Mouse (Mus musculus) intestine, embryonic 14.5 days (tissue): ENCODE results near the gene Prph. TPM values are rescaled to one million over a fixed set of nuclear protein-coding genes. Genes with fewer than 3 reads are reported as not detected.

Source experiments
- microRNA-seq: library from miRNA; unstranded; fragments of <30 nt; microRNA quantifications from one replicate; pipeline ENCODE4, GENCODE M21; 2016
- polyA plus RNA-seq: library from polyadenylated mRNA; unstranded; fragments of >200 nt; fragmentation: Nextera tagmentation; extraction: Ambion mirVana; gene quantifications from 2 replicates; pipeline ENCODE4 v1.2.1, GENCODE M21; 2014

Gene Prph
- polyA plus RNA-seq, 1 experiment from 2014 or later, result 56.3 TPM

Small RNAs within 50 kb of the gene (microRNA-seq; reads per million reads assigned to microRNA genes)
- 1.4 reads per million, percentile 16 among the genes with 10 or more reads in this experiment for gene Mir6960

Other genes starting within 250 kb of the Prph start
- gene Ddn, start 245.7 kb upstream of the Prph start, polyA plus RNA-seq, result not detected in 2 replicates
- gene Prkag1, start 223.7 kb upstream of the Prph start, polyA plus RNA-seq, result 77.0 and 77.3 TPM in 2 replicates
- gene Kmt2d, start 184.0 kb upstream of the Prph start, polyA plus RNA-seq, result 16.2 and 17.5 TPM in 2 replicates
- 9.5 and 11.4 TPM in 2 replicates for gene Rhebl1, start 160.6 kb upstream of the Prph start, polyA plus RNA-seq
- gene Dhh, start 156.6 kb upstream of the Prph start, polyA plus RNA-seq, result 0.62 and 1.0 TPM in 2 replicates
- gene Lmbr1l, start 136.9 kb upstream of the Prph start, polyA plus RNA-seq, result 4.1 and 5.5 TPM in 2 replicates
- gene Tuba1b, start 120.6 kb upstream of the Prph start, polyA plus RNA-seq, result 1,667 and 1,776 TPM in 2 replicates
- not detected in 2 replicates for gene Gm49450, start 101.6 kb upstream of the Prph start, polyA plus RNA-seq
- gene Tuba1a, start 101.5 kb upstream of the Prph start, polyA plus RNA-seq, result 1,282 and 1,437 TPM in 2 replicates
- gene Tuba1c, start 25.3 kb upstream of the Prph start, polyA plus RNA-seq, result 269 and 276 TPM in 2 replicates
- 25.4 and 27.7 TPM in 2 replicates for gene Troap, start 19.4 kb downstream of the Prph start, polyA plus RNA-seq
- gene C1ql4, start 32.6 kb downstream of the Prph start, polyA plus RNA-seq, result 0.16 TPM in 1 of 2 replicates, not detected in the other
- 16.3 and 20.2 TPM in 2 replicates for gene Dnajc22, start 38.0 kb downstream of the Prph start, polyA plus RNA-seq
- 38.4 and 41.4 TPM in 2 replicates for gene Spats2, start 70.7 kb downstream of the Prph start, polyA plus RNA-seq
- gene Kcnh3, start 169.7 kb downstream of the Prph start, polyA plus RNA-seq, result 0.39 and 0.51 TPM in 2 replicates
- gene Mcrs1, start 196.8 kb downstream of the Prph start, polyA plus RNA-seq, result 146 and 154 TPM in 2 replicates
- 40.6 and 51.1 TPM in 2 replicates for gene Prpf40b, start 239.9 kb downstream of the Prph start, polyA plus RNA-seq
- 0.11 and 0.24 TPM in 2 replicates for gene Fam186b, start 240.7 kb downstream of the Prph start, polyA plus RNA-seq